Mouse (Mus musculus): ENCODE results near the gene Cltc.

- TF ChIP-seq HCFC1 (IDR thresholded peaks at IDR 0.05; ENCODE audit: borderline replicate concordance, insufficient read depth, low read length) (no peak), ZNF384 (IDR thresholded peaks at IDR 0.05; ENCODE audit: low read depth, low read length) (no peak)
These were observed 89.2 kb downstream of the Cltc start for GRCm38 (mm10) chr11:86668169-86668568.
